Mouse (Mus musculus): Measurements from ENCODE around the gene Ypel2. TPM values are rescaled to one million over a fixed set of nuclear protein-coding genes. Genes with fewer than 3 reads are reported as not detected.
A peak's percentile ranks its signal among the peaks of the same experiment; 100 is the strongest.

Gene Ypel2
- polyA plus RNA-seq, 1 experiment from 2014 or later = 4.3 TPM

GRCm38 (mm10) chr11:86916596-86917249, 76.8 kb downstream of the Ypel2 start:
- Histone ChIP-seq H3K36me3 (no peaks in the 10 kb centered on the region), H3K9me3 (no peaks in the 10 kb centered on the region), H3K27ac (no peak overlapping the region), H3K4me3 (no peak overlapping the region), H3K4me1 (replicated peaks) (peaks cover 17% of the 10 kb centered on the region), H3K27me3 (ENCODE audit: insufficient read depth, poor library complexity, severe bottlenecking) (no peaks in the 10 kb centered on the region)
- whole genome bisulfite sequencing = 88% methylated on average over 8 of the region's 8 CpGs
- DNase-seq (ENCODE audit: low spot score) = no peak

GRCm38 (mm10) chr11:86914329-86914728, 79.2 kb downstream of the Ypel2 start:
- 0 out of 2 replicates have a peak, but pooled peaks cover 4% of the 10 kb centered on the region for H3K4me1 ChIP-seq (replicated peaks)
- H3K27me3 ChIP-seq (ENCODE audit: insufficient read depth, poor library complexity, severe bottlenecking) = no peaks in the 10 kb centered on the region
- 85% methylated on average over 9 of the region's 9 CpGs for WGBS
- H3K9me3 ChIP-seq = no peaks in the 10 kb centered on the region
- no peak overlapping the region for H3K27ac ChIP-seq
- DNase-seq (ENCODE audit: low spot score) = no peak
- H3K4me3 ChIP-seq = no peak overlapping the region
- no peaks in the 10 kb centered on the region for H3K36me3 ChIP-seq

GRCm38 (mm10) chr11:86910244-86910643, 83.3 kb downstream of the Ypel2 start:
- Histone ChIP-seq H3K36me3 (no peaks in the 10 kb centered on the region), H3K4me3 (no peak overlapping the region), H3K27me3 (ENCODE audit: insufficient read depth, poor library complexity, severe bottlenecking) (no peaks in the 10 kb centered on the region), H3K9me3 (no peaks in the 10 kb centered on the region), H3K27ac (no peak overlapping the region), H3K4me1 (replicated peaks) (0 out of 2 replicates have a peak, but pooled peaks cover 9% of the 10 kb centered on the region)
- no peak for DNase-seq (ENCODE audit: low spot score)
- 83% methylated on average over 4 of the region's 4 CpGs for WGBS

GRCm38 (mm10) chr11:86909028-86909427, 84.5 kb downstream of the Ypel2 start:
- Histone ChIP-seq H3K4me1 (replicated peaks) (peaks cover 12% of the 10 kb centered on the region; the same call in 1 of the 2 replicates), H3K27ac (no peak overlapping the region), H3K36me3 (no peaks in the 10 kb centered on the region), H3K27me3 (ENCODE audit: insufficient read depth, poor library complexity, severe bottlenecking) (no peaks in the 10 kb centered on the region), H3K9me3 (no peaks in the 10 kb centered on the region), H3K4me3 (no peak overlapping the region)
- 86% methylated on average over 6 of the region's 6 CpGs for WGBS
- DNase-seq (ENCODE audit: low spot score) = no peak

GRCm38 (mm10) chr11:86907889-86908590, 85.5 kb downstream of the Ypel2 start:
- Histone ChIP-seq H3K4me3 (no peak overlapping the region), H3K27me3 (ENCODE audit: insufficient read depth, poor library complexity, severe bottlenecking) (no peaks in the 10 kb centered on the region), H3K36me3 (no peaks in the 10 kb centered on the region), H3K9me3 (no peaks in the 10 kb centered on the region), H3K27ac (no peak overlapping the region), H3K4me1 (replicated peaks) (peaks cover 12% of the 10 kb centered on the region; the same call in 1 of the 2 replicates)
- WGBS = 78% methylated on average over 5 of the region's 5 CpGs
- no peak for DNase-seq (ENCODE audit: low spot score)

GRCm38 (mm10) chr11:86906767-86907662, 86.5 kb downstream of the Ypel2 start:
- no peak for DNase-seq (ENCODE audit: low spot score)
- no peak overlapping the region for H3K27ac ChIP-seq
- H3K4me1 ChIP-seq (replicated peaks) = peaks cover 12% of the 10 kb centered on the region; the same call in 1 of the 2 replicates
- no peaks in the 10 kb centered on the region for H3K27me3 ChIP-seq (ENCODE audit: insufficient read depth, poor library complexity, severe bottlenecking)
- no peaks in the 10 kb centered on the region for H3K36me3 ChIP-seq
- WGBS = 96% methylated on average over 11 of the region's 11 CpGs
- no peaks in the 10 kb centered on the region for H3K9me3 ChIP-seq
- no peak overlapping the region for H3K4me3 ChIP-seq

- Histone ChIP-seq H3K27ac (no peak overlapping the region), H3K4me3 (no peak overlapping the region), H3K4me1 (replicated peaks) (peaks cover 8% of the 10 kb centered on the region; the same call in 1 of the 2 replicates), H3K9me3 (no peaks in the 10 kb centered on the region), H3K36me3 (no peaks in the 10 kb centered on the region), H3K27me3 (ENCODE audit: insufficient read depth, poor library complexity, severe bottlenecking) (no peaks in the 10 kb centered on the region)
- DNase-seq (ENCODE audit: low spot score) = no peak
- WGBS = 89% methylated on average over 6 of the region's 6 CpGs
These were observed 87.2 kb downstream of the Ypel2 start for GRCm38 (mm10) chr11:86906257-86906656.

GRCm38 (mm10) chr11:86905261-86905660, 88.2 kb downstream of the Ypel2 start:
- no peak for DNase-seq (ENCODE audit: low spot score)
- H3K27ac ChIP-seq = no peak overlapping the region
- H3K9me3 ChIP-seq = no peaks in the 10 kb centered on the region
- H3K27me3 ChIP-seq (ENCODE audit: insufficient read depth, poor library complexity, severe bottlenecking) = no peaks in the 10 kb centered on the region
- H3K36me3 ChIP-seq = no peaks in the 10 kb centered on the region
- peaks cover 8% of the 10 kb centered on the region; the same call in 1 of the 2 replicates for H3K4me1 ChIP-seq (replicated peaks)
- WGBS = 89% methylated on average over 2 of the region's 2 CpGs
- no peak overlapping the region for H3K4me3 ChIP-seq

- DNase-seq (ENCODE audit: low spot score) = no peak
- H3K27me3 ChIP-seq (ENCODE audit: insufficient read depth, poor library complexity, severe bottlenecking) = no peaks in the 10 kb centered on the region
- H3K9me3 ChIP-seq = no peaks in the 10 kb centered on the region
- H3K4me3 ChIP-seq = no peak overlapping the region
- WGBS = 70% methylated on average over 4 of the region's 4 CpGs
- H3K36me3 ChIP-seq = no peaks in the 10 kb centered on the region
- H3K4me1 ChIP-seq (replicated peaks) = peaks cover 8% of the 10 kb centered on the region; the same call in 1 of the 2 replicates
- H3K27ac ChIP-seq = no peak overlapping the region
These were observed 88.8 kb downstream of the Ypel2 start for GRCm38 (mm10) chr11:86904706-86905105.

GRCm38 (mm10) chr11:86898367-86898766, 95.1 kb downstream of the Ypel2 start:
- DNase-seq (ENCODE audit: low spot score) = peak; percentile 55
- H3K9me3 ChIP-seq = no peaks in the 10 kb centered on the region
- peak overlapping the region; percentile 86 for H3K27ac ChIP-seq
- peaks cover 4% of the 10 kb centered on the region for H3K27me3 ChIP-seq (ENCODE audit: insufficient read depth, poor library complexity, severe bottlenecking)
- no peak overlapping the region for H3K4me3 ChIP-seq
- no peaks in the 10 kb centered on the region for H3K36me3 ChIP-seq
- H3K4me1 ChIP-seq (replicated peaks) = peaks cover 44% of the 10 kb centered on the region
- 17% methylated on average over 2 of the region's 2 CpGs for WGBS

GRCm38 (mm10) chr11:86895567-86895966, 97.9 kb downstream of the Ypel2 start:
- Histone ChIP-seq H3K4me3 (no peak overlapping the region), H3K27me3 (ENCODE audit: insufficient read depth, poor library complexity, severe bottlenecking) (peaks cover 7% of the 10 kb centered on the region), H3K36me3 (no peaks in the 10 kb centered on the region), H3K27ac (no peak overlapping the region; the same call in 1 of the 2 replicates), H3K9me3 (no peaks in the 10 kb centered on the region; the same call in 1 of the 2 replicates), H3K4me1 (replicated peaks) (peaks cover 46% of the 10 kb centered on the region)
- peak; percentile 20 for DNase-seq (ENCODE audit: low spot score)
- WGBS = 55% methylated on average over 3 of the region's 3 CpGs

GRCm38 (mm10) chr11:86895156-86895555, 98.4 kb downstream of the Ypel2 start:
- Histone ChIP-seq H3K9me3 (no peaks in the 10 kb centered on the region; the same call in 1 of the 2 replicates), H3K36me3 (no peaks in the 10 kb centered on the region), H3K27ac (no peak overlapping the region), H3K27me3 (ENCODE audit: insufficient read depth, poor library complexity, severe bottlenecking) (peaks cover 7% of the 10 kb centered on the region), H3K4me1 (replicated peaks) (peaks cover 46% of the 10 kb centered on the region), H3K4me3 (no peak overlapping the region)
- peak; percentile 13 for DNase-seq (ENCODE audit: low spot score)
- 62% methylated on average over 9 of the region's 9 CpGs for WGBS

All from hindbrain, embryonic 10.5 days (tissue).